Mouse (Mus musculus): ENCODE results near the gene Slc1a6. TPM values are rescaled to one million over a fixed set of nuclear protein-coding genes. Genes with fewer than 3 reads are reported as not detected.
"Not testable (repeated sequence)": the region's sequence is repeated elsewhere in the genome, so short reads cannot be mapped to it uniquely, and the experiment has no call there.

The Slc1a6 gene
- polyA plus RNA-seq, 1 experiment from 2014 or later: 1.3 TPM

- Histone ChIP-seq H3K4me3 (replicated peaks) (peak overlapping the region; percentile 57), H3K27me3 (replicated peaks) (no peaks in the 10 kb centered on the region), H3K4me1 (replicated peaks) (peaks cover 10% of the 10 kb centered on the region; the same call in 1 of the 2 replicates), H3K36me3 (no peaks in the 10 kb centered on the region), H3K9me3 (no peaks in the 10 kb centered on the region), H3K9ac (peak overlapping the region; percentile 48), H3K27ac (no peak overlapping the region), H3K4me2 (replicated peaks) (peak overlapping the region; percentile 98)
- peak; percentile 51 for ATAC-seq
- WGBS: 54% methylated on average over 9 of the region's 9 CpGs
These were observed 769 bp upstream of the Slc1a6 start for GRCm38 (mm10) chr10:78779527-78779926.

GRCm38 (mm10) chr10:78787566-78788087 lies 7.3 kb downstream of the Slc1a6 start:
- no peaks in the 10 kb centered on the region for H3K4me1 ChIP-seq (replicated peaks)
- 0 out of 2 replicates have a peak overlapping the region, but pooled peaks have one; percentile 54 for H3K27ac ChIP-seq
- H3K4me3 ChIP-seq (replicated peaks): peak overlapping the region; percentile 43
- peak overlapping the region; percentile 47 for H3K9ac ChIP-seq
- no peaks in the 10 kb centered on the region for H3K36me3 ChIP-seq
- WGBS: 4% methylated on average over 22 of the region's 22 CpGs
- peak overlapping the region; percentile 84 for H3K4me2 ChIP-seq (replicated peaks)
- H3K9me3 ChIP-seq: no peaks in the 10 kb centered on the region
- ATAC-seq: peak; percentile 97
- no peaks in the 10 kb centered on the region for H3K27me3 ChIP-seq (replicated peaks)

GRCm38 (mm10) chr10:78790561-78790960 lies 10.3 kb downstream of the Slc1a6 start:
- Histone ChIP-seq H3K27me3 (replicated peaks) (no peaks in the 10 kb centered on the region), H3K36me3 (no peaks in the 10 kb centered on the region), H3K4me3 (replicated peaks) (no peak overlapping the region), H3K9ac (no peak overlapping the region), H3K9me3 (no peaks in the 10 kb centered on the region), H3K4me2 (replicated peaks) (no peak overlapping the region), H3K27ac (no peak overlapping the region), H3K4me1 (replicated peaks) (no peaks in the 10 kb centered on the region)
- 43% methylated on average over 1 of the region's 1 CpGs for WGBS
- no peak for ATAC-seq

- H3K9me3 ChIP-seq: no peaks in the 10 kb centered on the region
- no peaks in the 10 kb centered on the region for H3K36me3 ChIP-seq
- H3K4me1 ChIP-seq (replicated peaks): no peaks in the 10 kb centered on the region
- no peak overlapping the region for H3K4me2 ChIP-seq (replicated peaks)
- H3K4me3 ChIP-seq (replicated peaks): no peak overlapping the region
- no peak overlapping the region for H3K9ac ChIP-seq
- H3K27me3 ChIP-seq (replicated peaks): no peaks in the 10 kb centered on the region
- no peak overlapping the region for H3K27ac ChIP-seq
- WGBS: 77% methylated on average over 2 of the region's 2 CpGs
- no peak for ATAC-seq
These were observed 21.2 kb downstream of the Slc1a6 start for GRCm38 (mm10) chr10:78801449-78801848.

GRCm38 (mm10) chr10:78812358-78813060 lies 32.2 kb downstream of the Slc1a6 start:
- WGBS: 55% methylated on average over 6 of the region's 6 CpGs
- Histone ChIP-seq H3K36me3 (no peaks in the 10 kb centered on the region), H3K4me1 (replicated peaks) (no peaks in the 10 kb centered on the region), H3K27ac (no peak overlapping the region), H3K4me2 (replicated peaks) (no peak overlapping the region), H3K9me3 (no peaks in the 10 kb centered on the region), H3K9ac (no peak overlapping the region), H3K27me3 (replicated peaks) (no peaks in the 10 kb centered on the region), H3K4me3 (replicated peaks) (no peak overlapping the region)
- no peak for ATAC-seq

GRCm38 (mm10) chr10:78840456-78840855 lies 60.2 kb downstream of the Slc1a6 start:
- H3K4me2 ChIP-seq (replicated peaks); H3K4me3 ChIP-seq (replicated peaks); ATAC-seq; H3K9ac ChIP-seq; H3K27me3 ChIP-seq (replicated peaks); H3K9me3 ChIP-seq; H3K27ac ChIP-seq; H3K36me3 ChIP-seq; H3K4me1 ChIP-seq (replicated peaks): not testable (repeated sequence)
- 92% methylated on average over 12 of the region's 12 CpGs for WGBS

GRCm38 (mm10) chr10:78852066-78852465 lies 71.8 kb downstream of the Slc1a6 start, which contains the start of gene Olfr1356:
Gene Olfr1356 (minus strand): TSS chr10:78852166.
- 78% methylated on average over 2 of the region's 2 CpGs for WGBS
- no peak within 1 kb of the TSS for H3K4me2 ChIP-seq (replicated peaks)
- H3K4me3 ChIP-seq (replicated peaks): no peak within 1 kb of the TSS
- H3K27ac ChIP-seq: no peak within 1 kb of the TSS
- H3K4me1 ChIP-seq (replicated peaks): no peaks in the 10 kb centered on the region
- no peak for ATAC-seq
- no peaks in the 10 kb centered on the region for H3K36me3 ChIP-seq
- H3K27me3 ChIP-seq (replicated peaks): no peaks in the 10 kb centered on the region
- H3K9me3 ChIP-seq: no peaks in the 10 kb centered on the region
- no peak within 1 kb of the TSS for H3K9ac ChIP-seq

Other genes starting within 250 kb of the Slc1a6 start
- 59.4 and 63.9 TPM in 2 replicates for gene Ilvbl, start 206.2 kb upstream of the Slc1a6 start, polyA plus RNA-seq (2015; fragmentation: Nextera tagmentation; extraction: Ambion mirVana)
- 12.7 and 13.9 TPM in 2 replicates for gene Syde1, start 188.5 kb upstream of the Slc1a6 start, polyA plus RNA-seq (2015; fragmentation: Nextera tagmentation; extraction: Ambion mirVana)
- gene Olfr1357, start 162.4 kb upstream of the Slc1a6 start, polyA plus RNA-seq (2015; fragmentation: Nextera tagmentation; extraction: Ambion mirVana): not detected in 2 replicates
- 0.11 and 0.14 TPM in 2 replicates for gene Casp14, start 62.2 kb upstream of the Slc1a6 start, polyA plus RNA-seq (2015; fragmentation: Nextera tagmentation; extraction: Ambion mirVana)
- gene Ccdc105, start 27.4 kb upstream of the Slc1a6 start, polyA plus RNA-seq (2015; fragmentation: Nextera tagmentation; extraction: Ambion mirVana): 0.14 TPM in 1 of 2 replicates, not detected in the other
- gene Olfr1356, start 71.7 kb downstream of the Slc1a6 start, polyA plus RNA-seq (2015; fragmentation: Nextera tagmentation; extraction: Ambion mirVana): not detected in 2 replicates
- gene Olfr1355, start 95.0 kb downstream of the Slc1a6 start, polyA plus RNA-seq (2015; fragmentation: Nextera tagmentation; extraction: Ambion mirVana): not detected in 2 replicates
- not detected in 2 replicates for gene Olfr1354, start 132.7 kb downstream of the Slc1a6 start, polyA plus RNA-seq (2015; fragmentation: Nextera tagmentation; extraction: Ambion mirVana)
- not detected in 2 replicates for gene Olfr8, start 170.1 kb downstream of the Slc1a6 start, polyA plus RNA-seq (2015; fragmentation: Nextera tagmentation; extraction: Ambion mirVana)
- not detected in 2 replicates for gene Olfr1353, start 182.8 kb downstream of the Slc1a6 start, polyA plus RNA-seq (2015; fragmentation: Nextera tagmentation; extraction: Ambion mirVana)
- not detected in 2 replicates for gene Olfr1352, start 200.6 kb downstream of the Slc1a6 start, polyA plus RNA-seq (2015; fragmentation: Nextera tagmentation; extraction: Ambion mirVana)
- not detected in 2 replicates for gene Olfr1351, start 232.0 kb downstream of the Slc1a6 start, polyA plus RNA-seq (2015; fragmentation: Nextera tagmentation; extraction: Ambion mirVana)
- gene Olfr57, start 248.2 kb downstream of the Slc1a6 start, polyA plus RNA-seq (2015; fragmentation: Nextera tagmentation; extraction: Ambion mirVana): not detected in 2 replicates

All from intestine, embryonic 15.5 days (tissue).